In genomic region chr10:30763179-30763770, GRCm38 (mm10) we compare ENCODE assay signal across 11 mouse cellular contexts. TPM values are rescaled to one million over a fixed set of nuclear protein-coding genes. Genes with fewer than 3 reads are reported as not detected.
A peak's percentile ranks its signal among the peaks of the same experiment; 100 is the strongest.
DNase-seq lines count a peak whose midpoint lies in the region; ATAC-seq lines count a peak whose summit lies in the region.
"Had no signal": no experiment of that assay in that cellular context is flagged by ENCODE, and none has a peak within 500 bp of the region (broad histone marks: within the 10 kb centered on the region; RNA-seq: fewer than 3 reads in every experiment).

No protein-coding gene starts in this region.

- H3K27ac ChIP-seq in forebrain, embryonic 11.5 days (ENCODE audit: low read depth, low read length): no peak overlapping the region
- no peak overlapping the region for H3K27ac ChIP-seq in forebrain, embryonic 15.5 days (replicated peaks)
- H3K27ac ChIP-seq in kidney, embryonic 15.5 days: no peak overlapping the region
- H3K27ac ChIP-seq: embryonic facial prominence, embryonic 13.5 days; left cerebral cortex, adult 2 months had no signal

- H3K4me2 ChIP-seq in forebrain, embryonic 11.5 days (ENCODE audit: low read depth, low read length, severe bottlenecking): no peak overlapping the region
- no peak overlapping the region for H3K4me2 ChIP-seq in forebrain, embryonic 15.5 days (replicated peaks)
- no peak overlapping the region for H3K4me2 ChIP-seq in kidney, embryonic 15.5 days
- H3K4me2 ChIP-seq: embryonic facial prominence, embryonic 13.5 days had no signal

- ATAC-seq in forebrain, embryonic 11.5 days (replicated peaks; ENCODE audit: low FRiP score): peak; percentile 46
- ATAC-seq in forebrain, embryonic 15.5 days (replicated peaks): no peak
- ATAC-seq in kidney, embryonic 15.5 days (replicated peaks; ENCODE audit: low FRiP score): peak; percentile 93
- ATAC-seq in erythroblast, adult 5-6 weeks (replicated peaks; ENCODE audit: low FRiP score, poor library complexity, severe bottlenecking): peak; percentile 98
- peak; percentile 100 for ATAC-seq in megakaryocyte-erythroid progenitor cell, adult 5-6 weeks (replicated peaks; ENCODE audit: low FRiP score, low TSS enrichment, poor library complexity, severe bottlenecking)

- H3K4me1 ChIP-seq in forebrain, embryonic 11.5 days (replicated peaks; ENCODE audit: control insufficient read depth, insufficient read depth, low read length): no peaks in the 10 kb centered on the region
- H3K4me1 ChIP-seq in forebrain, embryonic 15.5 days: no peaks in the 10 kb centered on the region
- H3K4me1 ChIP-seq in kidney, embryonic 15.5 days: no peaks in the 10 kb centered on the region; the same call in 1 of the 2 replicates
- H3K4me1 ChIP-seq: embryonic facial prominence, embryonic 13.5 days; megakaryocyte, embryonic 14.5 days had no signal

- H3K9me3 ChIP-seq in forebrain, embryonic 11.5 days (ENCODE audit: control insufficient read depth, low read length): no peaks in the 10 kb centered on the region
- peaks cover 3% of the 10 kb centered on the region; the same call in 1 of the 2 replicates for H3K9me3 ChIP-seq in forebrain, embryonic 15.5 days
- H3K9me3 ChIP-seq in kidney, embryonic 15.5 days (replicated peaks): 0 out of 2 replicates have a peak, but pooled peaks cover 3% of the 10 kb centered on the region

- no peak overlapping the region for H3K4me3 ChIP-seq in forebrain, embryonic 11.5 days (ENCODE audit: low read depth, low read length)
- no peak overlapping the region for H3K4me3 ChIP-seq in forebrain, embryonic 15.5 days
- no peak overlapping the region for H3K4me3 ChIP-seq in kidney, embryonic 15.5 days (replicated peaks)
- H3K4me3 ChIP-seq: embryonic facial prominence, embryonic 13.5 days; left cerebral cortex, adult 2 months; megakaryocyte, embryonic 14.5 days had no signal

- 85% methylated on average over 8 of the region's 8 CpGs for WGBS in forebrain, embryonic 11.5 days
- WGBS in forebrain, embryonic 15.5 days: 83% methylated on average over 8 of the region's 8 CpGs
- 75% methylated on average over 8 of the region's 8 CpGs for WGBS in kidney, embryonic 15.5 days

- no peak for DNase-seq in forebrain, embryonic 11.5 days (ENCODE audit: low spot score)
- DNase-seq in kidney, postnatal 10 days: no peak
- DNase-seq in gastrocnemius, adult 18-20 months (ENCODE audit: low spot score): no peak
- no peak for DNase-seq in ovary, postnatal 36 days (ENCODE audit: low spot score)

- H3K9ac ChIP-seq in forebrain, embryonic 11.5 days (ENCODE audit: low read length): no peak overlapping the region
- no peak overlapping the region for H3K9ac ChIP-seq in forebrain, embryonic 15.5 days (replicated peaks)
- no peak overlapping the region for H3K9ac ChIP-seq in kidney, embryonic 15.5 days
- H3K9ac ChIP-seq: embryonic facial prominence, embryonic 13.5 days had no signal

- no peaks in the 10 kb centered on the region for H3K36me3 ChIP-seq in forebrain, embryonic 11.5 days (ENCODE audit: control insufficient read depth, insufficient read depth, low read length)
- no peaks in the 10 kb centered on the region for H3K36me3 ChIP-seq in forebrain, embryonic 15.5 days
- H3K36me3 ChIP-seq in kidney, embryonic 15.5 days: 0 out of 2 replicates have a peak, but pooled peaks cover 3% of the 10 kb centered on the region

- no peaks in the 10 kb centered on the region for H3K27me3 ChIP-seq in forebrain, embryonic 11.5 days (ENCODE audit: control insufficient read depth, insufficient read depth, low read length)
- no peaks in the 10 kb centered on the region for H3K27me3 ChIP-seq in forebrain, embryonic 15.5 days
- H3K27me3 ChIP-seq in kidney, embryonic 15.5 days: no peaks in the 10 kb centered on the region
- H3K27me3 ChIP-seq: embryonic facial prominence, embryonic 13.5 days; megakaryocyte, embryonic 14.5 days had no signal

RNA-seq across cellular contexts. Expression of gene Ncoa7, which starts 39.9 kb away (rescaled TPM):
- polyA plus RNA-seq in forebrain, embryonic 11.5 days (2014; fragmentation: Nextera tagmentation; extraction: Ambion mirVana): 7.6 and 8.8 TPM in 2 replicates
- polyA plus RNA-seq in forebrain, embryonic 15.5 days (2015; fragmentation: Nextera tagmentation; extraction: Ambion mirVana): 13.4 and 13.7 TPM in 2 replicates
- polyA plus RNA-seq in kidney, embryonic 15.5 days (2015; fragmentation: Nextera tagmentation; extraction: Ambion mirVana): 16.3 and 16.6 TPM in 2 replicates
- 129 and 168 TPM in 2 replicates for total RNA-seq in erythroblast, adult 5-6 weeks (2015; ENCODE audit: low replicate concordance)
- 257 and 280 TPM in 2 replicates for total RNA-seq in erythroblast, adult 5-6 weeks (2017; ENCODE audit: low replicate concordance)
- 24.1 and 25.6 TPM in 2 replicates for total RNA-seq in megakaryocyte-erythroid progenitor cell, adult 5-6 weeks (2014; fragmentation: Nextera tagmentation)
- total RNA-seq in megakaryocyte-erythroid progenitor cell, adult 5-6 weeks (2017): 12.7 and 20.8 TPM in 2 replicates
- 1 to 10 TPM; 1.2 to 1.6 TPM for total RNA-seq in gastrocnemius, adult 18-20 months (2021)

Comparison
In these comparisons a context has a peak if more than half of its experiments do, and no peak if none do; other contexts are left out.
1. RNA of gene Ncoa7, which starts 39.9 kb away (total RNA-seq): 129 to 280 TPM in erythroblast, adult 5-6 weeks and 12.7 to 25.6 TPM in megakaryocyte-erythroid progenitor cell, adult 5-6 weeks; 1.2 to 1.6 TPM in gastrocnemius, adult 18-20 months; every median in the first group is over 4 times any median in the second.